19 mouse cellular contexts compared by ENCODE assay signal in the genomic region with DNA sequence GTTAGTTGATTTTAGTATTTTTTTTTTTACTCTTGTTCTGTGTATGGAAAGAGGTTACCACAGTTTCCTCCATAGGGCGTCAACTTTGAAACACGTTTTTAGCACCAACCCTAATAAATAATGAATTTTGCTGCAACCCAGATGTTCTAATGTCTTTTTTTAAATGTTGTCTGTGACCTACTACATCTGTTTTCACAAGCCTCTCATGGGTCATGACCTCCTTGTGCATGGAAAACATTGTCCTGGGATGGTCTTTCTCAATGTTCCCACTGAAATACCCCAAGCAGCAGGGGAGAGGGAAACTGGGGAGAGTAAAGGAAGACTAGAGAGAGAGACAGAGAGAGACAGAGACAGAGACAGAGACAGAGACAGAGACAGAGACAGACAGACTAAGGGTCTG.
DNase-seq lines count a peak whose midpoint lies in the region; TF ChIP-seq lines count a peak whose summit lies in the region.
"Had no signal": no experiment of that assay in that cellular context is flagged by ENCODE, and none has a peak within 500 bp of the region (broad histone marks: within the 10 kb centered on the region; RNA-seq: fewer than 3 reads in every experiment).

No protein-coding gene starts in this region.

- no peaks in the 10 kb centered on the region for H3K36me3 ChIP-seq in kidney, adult 2 months (ENCODE audit: control insufficient read depth, insufficient read depth, low read length)
- H3K36me3 ChIP-seq: embryonic facial prominence, embryonic 13.5 days; forebrain, embryonic 12.5 days; G1E; heart, embryonic 10.5 days; hindbrain, embryonic 12.5 days had no signal

- peak; percentile 11 for DNase-seq in kidney, postnatal 14 days
- no peak for DNase-seq in kidney, adult 2 months
- DNase-seq in embryo, embryonic 11 days: peak; percentile 16
- DNase-seq in skeletal muscle tissue, adult 2 months (ENCODE audit: low read depth, low spot score): peak; percentile 13
- no peak for DNase-seq in cerebellum, postnatal 36 days
- DNase-seq in left cerebral cortex, adult 11 months (ENCODE audit: low spot score): no peak
- DNase-seq: adrenal gland, postnatal 10 days; cerebellum, adult 11-12 months; cerebellum, adult 9-10 months; cerebellum, postnatal 25 days; gastrocnemius, postnatal 10 days; heart, postnatal 4 days had no signal

- H3K4me1 ChIP-seq in kidney, adult 2 months (ENCODE audit: control insufficient read depth, insufficient read depth, low read length): no peaks in the 10 kb centered on the region
- H3K4me1 ChIP-seq in bone marrow macrophage, adult 2 months (ENCODE audit: control insufficient read depth, insufficient read depth, low read length): peaks cover 18% of the 10 kb centered on the region
- H3K4me1 ChIP-seq: embryonic facial prominence, embryonic 13.5 days; hindbrain, embryonic 12.5 days had no signal

- H3K27me3 ChIP-seq in kidney, adult 2 months (replicated peaks; ENCODE audit: control insufficient read depth, insufficient read depth, low read length): no peaks in the 10 kb centered on the region
- H3K27me3 ChIP-seq: embryonic facial prominence, embryonic 13.5 days; forebrain, embryonic 12.5 days; hindbrain, embryonic 12.5 days had no signal

- no peak overlapping the region for H3K27ac ChIP-seq in kidney, adult 2 months (ENCODE audit: insufficient read depth, low read depth, low read length)
- H3K27ac ChIP-seq in bone marrow macrophage, adult 2 months (ENCODE audit: insufficient read depth, low read depth, low read length): peak overlapping the region; percentile 67
- H3K27ac ChIP-seq: embryonic facial prominence, embryonic 13.5 days; forebrain, embryonic 12.5 days; heart, embryonic 10.5 days; hindbrain, embryonic 12.5 days; hindbrain, postnatal 0 days had no signal

- H3K4me3 ChIP-seq in kidney, adult 2 months (ENCODE audit: insufficient read depth, low read depth, low read length): no peak overlapping the region
- H3K4me3 ChIP-seq in bone marrow macrophage, adult 2 months (ENCODE audit: insufficient read depth, low read length): no peak overlapping the region
- H3K4me3 ChIP-seq: embryonic facial prominence, embryonic 13.5 days; forebrain, embryonic 12.5 days; heart, embryonic 10.5 days; hindbrain, embryonic 12.5 days had no signal

- WGBS in kidney, adult 2 months: 53% methylated on average over 2 of the region's 2 CpGs

- no peak for TF ChIP-seq POLR2A in kidney, adult 2 months (IDR thresholded peaks at IDR 0.05; ENCODE audit: low read depth, low read length)
- TF ChIP-seq POLR2A in bone marrow macrophage, adult 2 months (IDR thresholded peaks at IDR 0.05; ENCODE audit: borderline replicate concordance, low read depth, low read length): no peak

- no peak for TF ChIP-seq CTCF in kidney, adult 2 months (conservative IDR thresholded peaks at IDR 0.05; ENCODE audit: insufficient read depth, insufficient read length, low read depth, low read length)
- no peak for TF ChIP-seq CTCF in bone marrow macrophage, adult 2 months (IDR thresholded peaks at IDR 0.05; ENCODE audit: low read depth, low read length)

Comparison
In these comparisons a context has a peak if more than half of its experiments do, and no peak if none do; other contexts are left out.
1. DNase-seq: peak in kidney, postnatal 14 days (single experiment), embryo, embryonic 11 days (single experiment) and skeletal muscle tissue, adult 2 months (single experiment); none in kidney, adult 2 months (single experiment), cerebellum, postnatal 36 days (0 of 2) and left cerebral cortex, adult 11 months (single experiment).